Mouse (Mus musculus) forebrain, embryonic 16.5 days (tissue): Measurements from ENCODE around the gene Cdh13. TPM values are rescaled to one million over a fixed set of nuclear protein-coding genes. Genes with fewer than 3 reads are reported as not detected.

ENCODE experiments used
- ATAC-seq: fragments of 200-750 bp; cut with Nextera tagmentation; 2 replicates; pipeline ENCODE4 v1.8.0; 2017; ENCODE audit warnings: mild to moderate bottlenecking, moderate library complexity
- H3K27ac ChIP-seq: fragments of 300-500 bp; sonication (generic); 2 replicates; pipeline ENCODE4 v1.5.1; 2014; ENCODE audit warnings: low read length, control low read depth
- H3K27me3 ChIP-seq: fragments of 300-500 bp; sonication (generic); replicated peaks from 2 replicates; pipeline ENCODE4 v1.6.1; 2014; ENCODE audit warnings: low read length; ENCODE audit not compliant: control insufficient read depth, insufficient read depth
- H3K36me3 ChIP-seq: fragments of 300-500 bp; sonication (generic); 2 replicates; pipeline ENCODE4 v1.6.1; 2014; ENCODE audit not compliant: control insufficient read depth, insufficient read depth
- H3K4me1 ChIP-seq: fragments of 300-500 bp; sonication (generic); replicated peaks from 2 replicates; pipeline ENCODE4 v1.6.1; 2014; ENCODE audit warnings: low read length; ENCODE audit not compliant: control insufficient read depth, insufficient read depth
- H3K4me2 ChIP-seq: fragments of 300-500 bp; sonication (generic); 2 replicates; pipeline ENCODE4 v1.6.1; 2014; ENCODE audit warnings: mild to moderate bottlenecking, low read length, control low read depth
- H3K4me3 ChIP-seq: fragments of 300-500 bp; sonication (generic); replicated peaks from 2 replicates; pipeline ENCODE4 v1.5.1; 2014; ENCODE audit warnings: mild to moderate bottlenecking, low read length, control low read depth
- H3K9ac ChIP-seq: fragments of 300-500 bp; sonication (generic); replicated peaks from 2 replicates; pipeline ENCODE4 v1.6.1; 2014; ENCODE audit warnings: low read depth, low read length, control low read depth
- H3K9me3 ChIP-seq: fragments of 300-500 bp; sonication (generic); 2 replicates; pipeline ENCODE4 v1.6.1; 2016; ENCODE audit warnings: low read length; ENCODE audit not compliant: control insufficient read depth
- WGBS: fragments of 180-500 bp; shearing (Covaris S2); extraction: QIAGEN DNeasy Blood & Tissue Kit; methylation state at CpG from one replicate; pipeline ENCODE4 v1.1.7; 2014; 5-methylcytosine and 5-hydroxymethylcytosine counted together
- polyA plus RNA-seq: library from polyadenylated mRNA; unstranded; fragments of >200 nt; fragmentation: Nextera tagmentation; extraction: Ambion mirVana; gene quantifications from 2 replicates; pipeline ENCODE4 v1.2.1, GENCODE M21; 2015

Cdh13 gene
- polyA plus RNA-seq, 1 experiment from 2014 or later, result 129 TPM

DNA sequence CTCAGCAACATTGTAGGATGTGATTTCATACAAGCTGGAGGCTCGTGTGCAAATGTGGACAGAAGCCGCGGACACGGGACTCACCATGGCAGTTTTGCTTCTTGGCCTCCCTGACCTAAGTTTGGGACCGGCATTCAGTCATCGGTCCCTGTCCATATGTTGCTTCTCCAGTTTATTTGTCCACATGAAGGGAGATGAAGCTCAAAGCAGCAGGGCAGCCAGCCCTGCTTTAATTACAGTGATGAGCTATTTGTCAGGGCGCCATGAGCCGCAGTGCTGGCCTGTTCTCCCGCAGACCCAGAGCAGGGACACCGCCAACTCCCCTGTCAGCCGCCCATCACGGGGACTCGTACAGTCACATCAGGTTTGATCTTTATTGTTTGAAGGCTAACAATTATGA lies 502.1 kb downstream of the Cdh13 start:
- H3K4me1 ChIP-seq, result peaks cover 3% of the 10 kb centered on the region; the same call in 1 of the 2 replicates
- no peak overlapping the region for H3K4me3 ChIP-seq
- 86% methylated on average over 13 of the region's 13 CpGs for WGBS
- no peaks in the 10 kb centered on the region for H3K9me3 ChIP-seq
- no peak for ATAC-seq
- H3K4me2 ChIP-seq, result no peak overlapping the region
- H3K9ac ChIP-seq, result no peak overlapping the region
- no peaks in the 10 kb centered on the region for H3K27me3 ChIP-seq
- no peaks in the 10 kb centered on the region for H3K36me3 ChIP-seq
- no peak overlapping the region for H3K27ac ChIP-seq

DNA sequence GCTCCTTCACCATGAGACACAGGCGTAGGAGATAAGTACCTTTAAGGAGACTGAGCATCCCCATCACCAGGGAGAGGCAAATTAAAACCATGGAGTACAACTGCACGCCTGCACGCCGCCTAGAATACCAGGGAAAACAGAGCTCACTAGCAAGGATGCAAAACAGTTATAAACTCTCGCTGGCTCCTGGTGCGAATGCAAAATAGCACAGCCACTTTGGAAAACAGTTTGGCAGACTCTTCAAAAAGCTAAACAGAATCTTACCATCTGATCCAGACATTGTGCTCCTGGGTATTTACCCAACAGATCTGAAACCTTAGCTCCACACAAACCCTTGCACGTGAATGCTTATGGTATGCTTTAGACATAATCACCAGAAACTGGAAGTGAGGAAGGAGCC lies 506.1 kb downstream of the Cdh13 start:
- H3K27ac ChIP-seq, result no peak overlapping the region
- 71% methylated on average over 7 of the region's 7 CpGs for WGBS
- H3K4me2 ChIP-seq, result no peak overlapping the region
- peaks cover 3% of the 10 kb centered on the region; the same call in 1 of the 2 replicates for H3K4me1 ChIP-seq
- H3K36me3 ChIP-seq, result no peaks in the 10 kb centered on the region
- no peak overlapping the region for H3K4me3 ChIP-seq
- no peaks in the 10 kb centered on the region for H3K27me3 ChIP-seq
- no peak overlapping the region for H3K9ac ChIP-seq
- ATAC-seq, result no peak
- no peaks in the 10 kb centered on the region for H3K9me3 ChIP-seq

DNA sequence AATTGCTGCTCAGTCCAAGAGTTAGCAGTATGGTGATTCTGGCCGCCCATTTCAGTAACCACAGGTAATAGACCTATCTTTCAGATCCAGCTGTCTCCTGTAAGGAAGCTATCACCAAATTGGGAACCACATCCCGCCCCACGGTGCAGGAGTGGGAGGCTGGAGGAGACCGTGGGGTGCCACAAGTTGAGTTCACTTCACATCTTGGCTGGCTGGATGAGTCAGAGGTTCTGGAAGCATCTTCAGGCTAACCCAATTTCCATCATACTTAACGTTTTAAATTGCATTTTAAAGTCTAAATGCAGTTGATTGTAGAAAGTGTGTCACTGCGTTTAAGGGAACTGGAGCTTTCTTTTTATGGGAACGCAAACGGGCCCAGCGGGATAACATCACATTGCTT lies 511.4 kb downstream of the Cdh13 start:
- Histone ChIP-seq H3K9me3 (no peaks in the 10 kb centered on the region), H3K27ac (no peak overlapping the region), H3K36me3 (no peaks in the 10 kb centered on the region), H3K27me3 (no peaks in the 10 kb centered on the region), H3K4me1 (0 out of 2 replicates have a peak, but pooled peaks cover 2% of the 10 kb centered on the region), H3K9ac (no peak overlapping the region), H3K4me3 (no peak overlapping the region), H3K4me2 (no peak overlapping the region)
- WGBS, result 78% methylated on average over 9 of the region's 9 CpGs
- ATAC-seq, result no peak

DNA sequence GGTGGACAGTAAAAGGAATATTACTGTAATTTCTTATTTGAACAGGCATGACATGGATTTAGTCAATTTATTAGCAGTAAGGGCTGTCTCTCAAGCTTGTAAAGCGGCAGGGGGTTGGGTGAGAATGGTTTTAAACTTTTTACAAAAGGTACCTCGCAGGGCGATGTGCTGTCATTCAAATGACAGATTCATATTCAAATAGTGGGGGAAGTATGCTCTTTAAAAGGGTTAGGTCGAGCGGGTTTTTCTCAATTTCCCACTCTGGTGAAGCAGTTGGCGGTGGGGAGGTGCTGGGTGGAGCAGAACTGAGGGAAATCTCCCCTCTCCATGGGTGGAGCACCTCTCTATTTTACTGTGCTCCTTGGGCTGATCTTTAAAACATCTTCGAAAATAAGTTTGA lies 513.0 kb downstream of the Cdh13 start:
- ATAC-seq, result no peak
- no peak overlapping the region for H3K4me2 ChIP-seq
- WGBS, result 63% methylated on average over 7 of the region's 7 CpGs

DNA sequence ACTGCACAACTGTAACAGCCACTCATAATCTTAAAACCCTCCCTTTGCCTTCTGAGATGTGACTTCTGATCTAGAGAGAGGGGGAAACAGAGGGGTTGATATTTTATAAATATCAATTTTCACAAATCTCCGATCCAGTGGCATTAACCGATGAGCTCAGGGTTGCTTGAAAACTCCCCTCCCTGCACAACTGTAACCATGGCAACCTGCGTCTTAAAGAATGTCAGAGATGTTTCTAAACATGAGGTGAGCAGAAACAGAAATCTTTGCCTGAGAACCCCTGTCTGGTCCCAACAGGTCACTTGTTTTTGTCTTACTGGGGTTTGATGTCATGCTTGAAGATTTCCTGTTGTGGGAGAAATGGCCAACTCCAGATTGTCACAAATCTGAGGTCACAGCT lies 513.6 kb downstream of the Cdh13 start:
- no peaks in the 10 kb centered on the region for H3K27me3 ChIP-seq
- no peaks in the 10 kb centered on the region for H3K36me3 ChIP-seq
- H3K9me3 ChIP-seq, result no peaks in the 10 kb centered on the region
- WGBS, result 61% methylated on average over 3 of the region's 3 CpGs
- H3K4me1 ChIP-seq, result no peaks in the 10 kb centered on the region
- ATAC-seq, result no peak
- H3K4me2 ChIP-seq, result no peak overlapping the region
- no peak overlapping the region for H3K27ac ChIP-seq
- no peak overlapping the region for H3K4me3 ChIP-seq
- no peak overlapping the region for H3K9ac ChIP-seq

More for the DNA sequence above, 513.0 kb downstream of the Cdh13 start:
- Histone ChIP-seq H3K36me3 (no peaks in the 10 kb centered on the region), H3K27me3 (no peaks in the 10 kb centered on the region), H3K27ac (no peak overlapping the region), H3K9ac (no peak overlapping the region), H3K4me3 (no peak overlapping the region), H3K4me1 (no peaks in the 10 kb centered on the region), H3K9me3 (no peaks in the 10 kb centered on the region)

DNA sequence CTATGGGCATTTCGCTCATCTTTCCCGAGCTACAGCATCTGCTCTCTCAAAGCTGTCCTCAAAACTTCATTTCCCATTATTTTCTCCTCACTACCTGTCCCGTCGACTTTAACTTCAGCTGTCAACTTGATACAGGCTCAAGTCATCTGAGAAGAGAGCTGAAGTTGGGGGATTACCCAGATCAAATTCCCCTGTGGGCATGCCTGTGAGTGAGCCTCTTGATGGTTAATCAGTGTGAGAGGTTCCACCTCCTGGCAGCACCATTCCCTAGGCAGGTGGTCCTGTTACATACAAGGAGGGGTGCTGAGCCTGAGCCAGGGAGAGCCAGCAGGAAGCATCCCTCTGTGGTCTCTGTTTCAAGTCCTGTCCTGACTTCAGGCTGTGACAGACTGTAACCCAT lies 519.6 kb downstream of the Cdh13 start:
- Histone ChIP-seq H3K27me3 (no peaks in the 10 kb centered on the region), H3K36me3 (no peaks in the 10 kb centered on the region), H3K4me2 (no peak overlapping the region), H3K9me3 (no peaks in the 10 kb centered on the region), H3K27ac (no peak overlapping the region), H3K4me3 (no peak overlapping the region), H3K4me1 (0 out of 2 replicates have a peak, but pooled peaks cover 5% of the 10 kb centered on the region), H3K9ac (no peak overlapping the region)
- no peak for ATAC-seq
- 79% methylated on average over 4 of the region's 4 CpGs for WGBS

DNA sequence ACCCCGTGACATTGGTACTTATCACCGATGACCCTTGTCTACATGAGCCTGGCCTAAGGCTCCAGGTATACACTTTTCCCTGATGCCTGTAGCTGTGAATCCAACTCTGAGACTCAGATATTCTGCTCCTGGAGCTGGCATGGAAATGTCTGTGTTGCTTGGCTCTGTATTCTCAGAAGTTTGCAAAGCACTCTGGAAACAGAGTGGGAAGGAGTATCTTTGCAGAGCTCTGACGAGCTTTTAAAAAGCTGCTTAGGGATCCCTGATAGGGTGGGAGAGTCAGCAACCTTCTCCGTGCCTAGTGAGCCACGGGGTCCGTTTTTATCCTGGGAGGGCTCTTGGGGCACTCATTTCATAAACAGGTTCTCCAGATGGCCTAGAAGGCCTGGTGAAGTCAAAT lies 526.1 kb downstream of the Cdh13 start:
- H3K9me3 ChIP-seq, result no peaks in the 10 kb centered on the region
- ATAC-seq, result no peak
- no peak overlapping the region for H3K4me3 ChIP-seq
- H3K4me2 ChIP-seq, result no peak overlapping the region
- no peaks in the 10 kb centered on the region for H3K27me3 ChIP-seq
- H3K9ac ChIP-seq, result no peak overlapping the region
- H3K36me3 ChIP-seq, result no peaks in the 10 kb centered on the region
- H3K4me1 ChIP-seq, result 0 out of 2 replicates have a peak, but pooled peaks cover 2% of the 10 kb centered on the region
- no peak overlapping the region for H3K27ac ChIP-seq
- WGBS, result 73% methylated on average over 6 of the region's 6 CpGs

DNA sequence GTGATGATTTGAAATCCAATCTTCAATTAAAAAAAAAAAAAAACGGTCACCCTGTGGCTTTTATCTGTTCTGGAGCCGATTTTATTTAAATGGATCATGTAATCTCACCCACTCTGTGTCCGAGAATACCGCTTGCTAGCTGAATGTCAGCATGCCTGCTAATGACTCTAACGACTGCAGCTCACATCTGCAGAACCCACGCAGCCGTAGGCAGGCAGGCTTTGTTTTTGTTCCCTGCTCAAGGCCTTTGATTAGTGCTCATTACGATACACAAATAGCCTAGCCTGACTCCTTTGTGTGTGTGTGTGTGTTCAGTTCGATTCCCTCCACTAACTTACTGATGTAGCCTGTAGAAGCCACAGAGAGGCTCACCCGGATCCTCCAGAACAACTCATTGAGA lies 531.5 kb downstream of the Cdh13 start:
- no peaks in the 10 kb centered on the region; the same call in none of the 2 replicates for H3K4me1 ChIP-seq
- no peaks in the 10 kb centered on the region for H3K36me3 ChIP-seq
- H3K27me3 ChIP-seq, result no peaks in the 10 kb centered on the region
- 8% methylated on average over 10 of the region's 10 CpGs for WGBS
- no peak overlapping the region for H3K4me2 ChIP-seq
- H3K9ac ChIP-seq, result no peak overlapping the region
- H3K4me3 ChIP-seq, result no peak overlapping the region
- no peaks in the 10 kb centered on the region for H3K9me3 ChIP-seq
- no peak overlapping the region for H3K27ac ChIP-seq
- peak; percentile 45; the same call in 1 of the 2 replicates for ATAC-seq

DNA sequence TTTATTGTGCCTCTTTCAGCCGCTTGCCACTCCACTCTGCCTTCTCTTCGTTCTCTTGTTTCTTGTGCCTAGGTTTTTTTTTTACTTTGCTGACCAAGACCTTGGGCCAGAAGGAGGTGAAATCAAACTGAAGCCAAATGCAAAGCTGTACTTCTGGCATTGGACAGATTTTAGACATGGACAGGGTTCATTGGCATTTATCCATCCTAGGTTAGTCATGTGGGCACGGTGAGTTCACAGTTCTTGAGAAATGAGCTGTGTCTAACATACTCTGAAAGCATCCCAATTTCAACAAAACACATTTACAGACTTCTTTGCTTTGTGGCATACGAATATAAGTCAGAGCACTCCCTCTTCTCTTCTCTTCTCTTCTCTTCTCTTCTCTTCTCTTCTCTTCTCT lies 543.2 kb downstream of the Cdh13 start:
- H3K27ac ChIP-seq, result no peak overlapping the region
- H3K9ac ChIP-seq, result no peak overlapping the region
- 81% methylated on average over 4 of the region's 4 CpGs for WGBS
- no peaks in the 10 kb centered on the region for H3K9me3 ChIP-seq
- no peak for ATAC-seq
- H3K4me1 ChIP-seq, result no peaks in the 10 kb centered on the region; the same call in 1 of the 2 replicates
- H3K27me3 ChIP-seq, result no peaks in the 10 kb centered on the region
- no peak overlapping the region for H3K4me2 ChIP-seq
- no peaks in the 10 kb centered on the region for H3K36me3 ChIP-seq
- no peak overlapping the region for H3K4me3 ChIP-seq

DNA sequence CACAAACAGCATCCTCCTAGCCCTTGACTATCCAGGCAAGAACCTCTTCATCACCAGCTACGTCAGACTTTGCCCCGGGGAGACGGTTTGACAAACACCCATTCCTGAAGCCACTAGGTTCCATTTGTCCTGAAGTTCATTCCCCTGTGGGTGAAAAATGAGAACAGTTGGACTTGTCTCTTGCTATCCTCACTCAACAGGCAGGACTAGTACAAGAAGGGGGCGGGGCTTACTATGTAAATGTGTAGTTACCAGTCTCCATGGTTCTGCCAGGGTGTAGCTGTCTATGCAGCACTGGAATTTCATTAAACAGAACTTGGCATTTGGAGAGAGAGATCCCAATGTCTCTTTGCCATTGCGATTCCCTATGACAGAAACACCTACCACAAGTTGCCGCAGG lies 544.2 kb downstream of the Cdh13 start:
- Histone ChIP-seq H3K4me1 (no peaks in the 10 kb centered on the region; the same call in 1 of the 2 replicates), H3K9ac (no peak overlapping the region), H3K36me3 (no peaks in the 10 kb centered on the region), H3K27ac (no peak overlapping the region), H3K9me3 (no peaks in the 10 kb centered on the region), H3K4me3 (no peak overlapping the region), H3K27me3 (no peaks in the 10 kb centered on the region), H3K4me2 (no peak overlapping the region)
- ATAC-seq, result no peak
- 90% methylated on average over 6 of the region's 6 CpGs for WGBS
